Mouse (Mus musculus) v-Abl transformed pro-B cells (cell line): Measurements from ENCODE around the gene Cygb.

Source experiments
- in situ Hi-C, 2 experiments: fragments of 400-800 bp; cut with MboI; formaldehyde crosslinking; loops; one replicate each; pipeline ENCODE4 v1.15.1; 2025; ENCODE audit not compliant: unreplicated experiment in 2 of 2

The Cygb gene

DNA sequence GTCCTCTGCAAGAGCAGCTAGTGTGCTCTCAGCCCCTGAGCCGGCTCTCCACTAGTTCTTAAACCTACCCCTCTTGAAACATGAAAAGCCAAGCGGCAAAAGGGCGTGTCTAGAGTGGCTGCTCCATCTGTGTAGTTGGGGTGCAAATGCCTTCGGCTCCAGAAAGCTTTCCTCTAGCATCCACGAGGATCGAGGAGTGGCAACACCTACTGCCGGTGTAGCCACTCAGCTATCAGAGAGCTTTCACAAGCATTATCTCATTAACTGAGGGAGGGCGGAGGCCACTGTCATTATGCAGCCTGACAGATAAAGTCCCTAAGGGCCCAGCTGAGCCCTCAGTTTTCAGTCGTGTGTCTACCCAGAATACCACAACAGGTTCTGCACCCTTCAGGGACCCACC lies 34.0 kb downstream of the Cygb start:
- in situ Hi-C loops = loop anchor here in 1 of 2 experiments (10.0 kb wide), 2 partner anchors 65 to 125 kb away; partner anchors contain the start of gene Prpsap1

DNA sequence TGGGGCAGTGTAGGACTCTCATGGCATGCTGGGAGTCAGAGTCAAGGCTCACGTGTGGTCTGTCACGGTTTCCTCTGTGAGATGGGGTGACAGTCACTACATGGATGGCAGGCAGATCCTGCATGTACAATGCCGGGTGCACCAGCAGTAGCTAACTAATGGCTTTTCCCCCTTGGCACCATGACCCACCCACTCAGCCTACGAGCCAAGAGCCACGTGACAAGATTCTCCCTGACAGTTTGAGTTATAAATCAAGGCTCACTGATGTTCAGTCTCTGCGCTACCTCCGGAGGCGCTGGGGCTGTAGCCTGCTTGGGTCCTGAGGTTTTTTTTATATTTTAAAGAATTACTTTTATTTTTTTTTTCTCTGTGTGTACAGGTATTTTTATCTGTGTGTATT lies 34.6 kb downstream of the Cygb start:
- in situ Hi-C loops = loop anchor here in 1 of 2 experiments (10.0 kb wide), 1 partner anchor 715 kb away; no protein-coding TSS in a partner anchor

GRCm38 (mm10) chr11:116619156-116619555 lies 35.0 kb downstream of the Cygb start:
- in situ Hi-C loops = loop anchor here in 1 of 2 experiments (10.0 kb wide), 1 partner anchor 716 kb away; no protein-coding TSS in a partner anchor

DNA sequence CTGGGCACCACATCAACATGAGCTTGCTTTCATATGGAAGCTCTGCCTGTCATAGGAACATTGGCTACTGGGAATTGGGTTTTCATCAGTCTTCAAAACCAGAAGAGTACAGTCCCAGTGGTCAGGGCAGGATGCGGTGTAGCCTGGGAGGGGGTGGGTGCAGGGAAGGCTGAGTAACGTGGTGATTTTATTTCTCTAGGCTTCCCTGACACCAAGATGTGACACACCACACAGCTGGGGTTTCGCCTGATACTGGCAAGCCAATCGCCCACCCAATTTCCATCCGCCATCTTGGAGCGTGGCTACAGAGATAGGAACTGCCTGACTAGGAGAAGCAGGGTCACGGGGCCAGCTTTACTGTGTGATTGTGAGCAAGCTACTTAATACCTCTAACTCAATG lies 35.4 kb downstream of the Cygb start:
- in situ Hi-C loops = loop anchor here in 1 of 2 experiments (10.0 kb wide), 1 partner anchor 716 kb away; no protein-coding TSS in a partner anchor

- in situ Hi-C loops = loop anchor here in 1 of 2 experiments (10.0 kb wide), 1 partner anchor 717 kb away; no protein-coding TSS in a partner anchor
Measured at GRCm38 (mm10) chr11:116617641-116618040, 36.5 kb downstream of the Cygb start.

GRCm38 (mm10) chr11:116616438-116617118 lies 37.5 kb downstream of the Cygb start:
- in situ Hi-C loops = loop anchor here in 1 of 2 experiments (10.0 kb wide), 1 partner anchor 718 kb away; no protein-coding TSS in a partner anchor

DNA sequence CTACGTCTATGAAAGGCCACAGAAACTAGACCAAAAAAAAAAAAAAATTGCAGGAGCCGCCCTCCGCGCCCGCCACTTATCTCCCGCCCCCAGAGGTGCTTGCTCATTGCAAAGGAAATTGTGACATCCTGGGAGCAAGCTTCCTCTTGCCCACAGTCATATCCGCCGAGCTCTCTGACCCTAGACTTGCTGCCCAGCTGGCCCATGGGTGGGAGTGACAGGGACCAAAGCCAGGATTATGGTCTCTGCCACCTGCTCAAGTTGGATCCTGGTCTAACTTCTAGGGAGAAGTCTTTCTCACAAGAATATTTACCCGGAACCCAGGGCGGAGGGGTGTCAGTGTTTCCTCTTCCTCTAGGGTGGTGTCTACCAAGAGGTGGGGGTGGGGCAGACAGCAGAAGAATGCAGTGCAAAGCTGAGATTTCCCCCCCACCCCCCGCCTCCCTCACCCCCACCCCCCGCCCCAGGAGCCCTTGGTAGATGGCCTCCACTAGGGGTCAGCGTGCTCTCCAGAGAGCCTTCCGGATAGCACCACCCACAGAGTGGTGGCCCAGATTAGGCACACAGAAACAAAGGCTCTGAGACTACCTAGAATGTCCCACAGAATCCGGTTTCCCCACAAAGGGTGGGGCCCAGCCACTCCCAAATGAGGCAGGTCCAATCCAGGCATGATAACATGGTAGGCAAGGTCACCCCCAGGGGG lies 38.2 kb downstream of the Cygb start:
- in situ Hi-C loops = loop anchor here in 1 of 2 experiments (10.0 kb wide), 1 partner anchor 719 kb away; no protein-coding TSS in a partner anchor

GRCm38 (mm10) chr11:116613234-116613633 lies 40.9 kb downstream of the Cygb start:
- in situ Hi-C loops = loop anchor here in 1 of 2 experiments (10.0 kb wide), 1 partner anchor 722 kb away; no protein-coding TSS in a partner anchor

DNA sequence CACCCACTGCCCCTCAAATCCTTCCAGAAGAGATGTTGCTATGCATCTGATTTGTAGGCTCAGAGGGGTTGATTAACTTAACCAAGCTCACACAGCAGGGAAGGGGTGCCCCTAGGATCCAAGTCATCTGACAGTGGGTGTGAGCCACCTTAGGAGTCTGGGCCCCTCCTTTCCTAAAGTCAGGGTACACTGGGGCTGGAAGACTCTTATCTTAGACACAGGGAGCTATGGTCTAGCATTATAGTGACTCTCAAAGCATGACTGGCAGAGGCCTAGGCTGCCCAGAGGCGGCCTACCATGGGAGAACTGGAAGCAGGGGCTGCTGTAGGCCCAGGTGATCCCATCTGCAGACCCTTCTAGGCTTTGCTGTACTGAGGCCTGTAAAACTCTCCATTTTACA lies 41.6 kb downstream of the Cygb start:
- in situ Hi-C loops = loop anchor here in 1 of 2 experiments (10.0 kb wide), 1 partner anchor 722 kb away; no protein-coding TSS in a partner anchor

- in situ Hi-C loops = loop anchor here in 1 of 2 experiments (10.0 kb wide), 1 partner anchor 723 kb away; no protein-coding TSS in a partner anchor
Measured at GRCm38 (mm10) chr11:116611883-116612282, 42.2 kb downstream of the Cygb start.

- in situ Hi-C loops = loop anchor here in 1 of 2 experiments (10.0 kb wide), 1 partner anchor 724 kb away; no protein-coding TSS in a partner anchor
Measured at GRCm38 (mm10) chr11:116611168-116611567, 42.9 kb downstream of the Cygb start.

DNA sequence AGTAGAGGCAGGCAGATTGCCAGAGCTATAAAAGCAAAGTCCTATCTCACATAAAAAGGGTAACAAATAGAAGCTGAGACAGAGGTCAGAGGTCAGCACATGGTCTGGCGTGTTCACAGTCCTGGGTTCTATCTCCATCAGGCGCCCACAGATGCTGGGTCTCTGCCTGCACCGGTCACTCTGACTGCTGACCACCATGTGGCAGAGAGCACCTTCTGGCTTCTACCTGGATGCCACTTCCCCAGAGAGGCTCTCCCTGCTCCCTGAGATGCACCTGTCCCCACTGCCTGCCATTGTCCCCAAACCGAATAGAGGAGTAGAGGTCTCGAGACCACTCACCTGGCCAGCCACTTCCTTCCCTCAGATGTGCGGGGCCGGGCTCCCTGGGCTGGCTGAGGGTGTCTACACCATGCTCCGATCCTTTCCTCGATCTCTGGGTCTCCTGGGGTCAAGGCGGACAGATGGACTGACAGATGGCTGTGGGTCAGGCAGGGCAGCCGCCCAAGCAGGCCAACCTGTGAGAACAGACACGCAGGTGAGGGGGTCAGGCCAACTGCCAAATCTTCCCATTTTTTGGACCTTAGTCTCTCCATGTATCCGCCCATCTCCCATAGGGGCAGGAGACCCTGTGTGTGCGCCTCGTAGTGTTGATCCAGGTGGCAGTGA lies 44.0 kb downstream of the Cygb start:
- in situ Hi-C loops = loop anchor here in 1 of 2 experiments (10.0 kb wide), 1 partner anchor 725 kb away; no protein-coding TSS in a partner anchor

- in situ Hi-C loops = no loop called here
Measured at GRCm38 (mm10) chr11:116607717-116608116, 46.4 kb downstream of the Cygb start.

- in situ Hi-C loops = no loop called here
Measured at GRCm38 (mm10) chr11:116604097-116604496, 50.0 kb downstream of the Cygb start.

DNA sequence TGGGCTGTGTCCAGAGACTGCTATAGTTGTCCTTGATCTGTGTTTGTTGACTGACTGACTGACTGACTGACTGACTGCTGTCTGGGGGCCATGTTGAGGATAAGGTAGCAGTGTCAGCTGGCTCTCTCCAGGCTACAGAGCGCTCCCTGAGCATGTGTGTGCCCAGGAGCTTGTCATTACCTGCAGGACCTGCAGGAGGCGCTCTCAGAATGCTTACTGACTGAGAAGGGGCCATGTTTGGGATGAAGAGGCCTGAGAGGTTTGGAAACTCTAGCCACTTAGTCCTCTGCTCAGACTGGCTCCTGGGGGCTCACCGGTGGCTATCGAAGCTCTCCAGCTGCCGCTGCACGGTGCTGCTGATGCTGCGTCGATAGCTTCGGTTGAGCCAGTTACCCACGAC lies 50.8 kb downstream of the Cygb start:
- in situ Hi-C loops = no loop called here

DNA sequence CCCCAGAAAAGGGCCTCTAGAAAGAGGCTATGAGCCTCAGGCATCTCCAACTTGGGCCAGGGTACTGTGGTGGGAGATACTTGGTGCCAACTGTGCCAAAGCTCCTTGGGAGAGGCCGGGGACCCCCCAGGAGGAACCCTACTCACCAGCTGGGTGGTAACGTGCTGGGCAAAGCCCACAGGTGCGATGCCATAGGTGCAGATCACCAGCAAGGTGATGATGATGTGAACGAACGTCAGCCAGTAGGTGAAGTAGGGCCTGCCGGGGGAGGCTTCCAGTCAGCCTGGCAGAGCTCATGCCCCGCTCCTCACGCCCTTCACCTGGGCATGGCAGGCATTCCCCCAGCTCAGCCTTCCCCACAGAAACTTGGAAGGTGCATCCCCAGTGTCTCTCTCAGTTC lies 52.1 kb downstream of the Cygb start:
- in situ Hi-C loops = no loop called here

GRCm38 (mm10) chr11:116601166-116601565 lies 52.9 kb downstream of the Cygb start:
- in situ Hi-C loops = no loop called here

DNA sequence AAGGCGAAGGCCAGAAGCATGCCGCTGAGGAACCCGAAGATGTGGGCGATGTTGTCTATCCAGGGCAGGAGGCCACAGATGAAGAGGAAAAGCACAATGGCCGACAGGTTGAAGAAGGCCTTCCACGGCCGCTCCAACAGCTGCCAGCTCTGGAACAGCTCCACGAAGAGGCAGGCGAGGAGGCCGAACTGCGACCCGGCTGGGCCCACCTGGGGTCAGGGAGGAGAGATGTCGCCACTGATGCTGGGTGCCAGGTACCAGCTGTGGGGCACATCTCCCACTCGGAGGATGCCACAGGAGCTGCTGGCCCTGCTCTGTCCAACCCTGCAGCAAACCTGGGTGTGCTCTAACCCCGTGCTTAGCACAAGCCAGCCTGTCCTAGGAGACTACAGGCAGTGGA lies 54.9 kb downstream of the Cygb start:
- in situ Hi-C loops = no loop called here

- in situ Hi-C loops = no loop called here
Measured at GRCm38 (mm10) chr11:116598193-116598592, 55.9 kb downstream of the Cygb start.

GRCm38 (mm10) chr11:116596766-116597165 lies 57.3 kb downstream of the Cygb start:
- in situ Hi-C loops = no loop called here
